Mouse (Mus musculus): Measurements from ENCODE around the gene Sgpp2. TPM values are rescaled to one million over a fixed set of nuclear protein-coding genes. Genes with fewer than 3 reads are reported as not detected.

Sgpp2 gene
- polyA plus RNA-seq, 1 experiment: 0.08 TPM

DNA sequence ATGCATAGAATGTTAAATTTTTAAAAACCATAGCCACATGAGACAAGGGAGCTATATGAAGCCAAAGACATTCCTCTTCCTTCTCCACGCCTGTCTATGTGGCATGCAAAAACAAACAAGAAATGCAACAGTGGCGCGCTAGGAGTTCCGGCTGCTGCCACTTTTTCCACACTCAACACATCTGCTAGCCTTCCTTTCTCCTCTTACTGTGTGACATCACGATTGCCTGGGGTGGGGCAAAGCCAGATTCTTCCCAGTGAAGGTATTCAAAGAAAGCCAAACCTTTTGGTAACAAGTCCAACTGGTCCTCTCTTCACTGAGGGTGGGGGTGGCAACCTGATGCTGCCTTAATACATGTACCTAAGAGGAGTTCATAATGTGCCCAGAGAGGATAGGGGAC, 111.6 kb downstream of the Sgpp2 start:
- no peaks in the 10 kb centered on the region for H3K79me3 ChIP-seq (ENCODE audit: low read depth)
- no peak overlapping the region for H3ac ChIP-seq (ENCODE audit: control insufficient read depth, insufficient read length, low read depth)
- no peak for TF ChIP-seq MYOG (IDR thresholded peaks at IDR 0.05; ENCODE audit: control insufficient read depth, extremely low read depth, insufficient read length)
- TF ChIP-seq CEBPB (IDR thresholded peaks at IDR 0.05; ENCODE audit: low read depth): no peak
- TF ChIP-seq CTCF (IDR thresholded peaks at IDR 0.05; ENCODE audit: control insufficient read depth, insufficient read depth, insufficient read length): no peak
- TF ChIP-seq FOSL1 (IDR thresholded peaks at IDR 0.05; ENCODE audit: insufficient read depth, low read length, poor library complexity, severe bottlenecking): no peak
- TF ChIP-seq MAX (IDR thresholded peaks at IDR 0.05): no peak
- TF ChIP-seq MYOD1 (IDR thresholded peaks at IDR 0.05; ENCODE audit: control insufficient read depth, insufficient read length, low read depth): no peak
- no peak for TF ChIP-seq USF1 (IDR thresholded peaks at IDR 0.05; ENCODE audit: low read depth)
- H3K79me2 ChIP-seq (ENCODE audit: control insufficient read depth, insufficient read depth): no peaks in the 10 kb centered on the region
- H3K36me3 ChIP-seq (ENCODE audit: control insufficient read depth, insufficient read depth): peaks cover 31% of the 10 kb centered on the region
- no peaks in the 10 kb centered on the region for H3K27me3 ChIP-seq (ENCODE audit: control insufficient read depth, insufficient read depth, insufficient read length)
- no peak overlapping the region for H3K4me3 ChIP-seq (ENCODE audit: insufficient read depth, poor library complexity, severe bottlenecking)

DNA sequence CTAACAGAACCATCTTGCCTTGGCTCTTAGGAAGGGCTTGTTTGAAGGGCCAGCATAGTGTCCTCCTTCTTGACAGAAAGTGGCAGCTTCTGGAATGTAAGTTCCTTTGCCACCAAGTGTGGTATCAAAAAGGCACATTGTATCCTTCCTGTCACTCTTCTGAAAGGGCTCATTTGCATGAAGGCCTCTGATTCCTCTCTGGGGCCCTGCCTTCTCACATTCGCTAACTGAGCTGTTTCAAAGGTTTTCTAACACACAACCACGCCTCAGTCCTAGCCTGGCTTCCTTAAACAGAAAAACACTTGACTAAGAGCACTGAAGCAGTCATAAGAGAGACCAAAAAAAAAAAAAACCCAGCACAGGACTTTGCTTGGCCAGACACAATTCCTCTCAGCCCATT, 112.4 kb downstream of the Sgpp2 start:
- H3K79me3 ChIP-seq (ENCODE audit: low read depth): no peaks in the 10 kb centered on the region
- TF ChIP-seq MYOG (IDR thresholded peaks at IDR 0.05; ENCODE audit: control insufficient read depth, extremely low read depth, insufficient read length) (no peak), MYOD1 (IDR thresholded peaks at IDR 0.05; ENCODE audit: control insufficient read depth, insufficient read length, low read depth) (no peak), CEBPB (IDR thresholded peaks at IDR 0.05; ENCODE audit: low read depth) (no peak), FOSL1 (IDR thresholded peaks at IDR 0.05; ENCODE audit: insufficient read depth, low read length, poor library complexity, severe bottlenecking) (no peak), MAX (IDR thresholded peaks at IDR 0.05) (no peak), USF1 (IDR thresholded peaks at IDR 0.05; ENCODE audit: low read depth) (no peak), CTCF (IDR thresholded peaks at IDR 0.05; ENCODE audit: control insufficient read depth, insufficient read depth, insufficient read length) (no peak)
- no peaks in the 10 kb centered on the region for H3K79me2 ChIP-seq (ENCODE audit: control insufficient read depth, insufficient read depth)

DNA sequence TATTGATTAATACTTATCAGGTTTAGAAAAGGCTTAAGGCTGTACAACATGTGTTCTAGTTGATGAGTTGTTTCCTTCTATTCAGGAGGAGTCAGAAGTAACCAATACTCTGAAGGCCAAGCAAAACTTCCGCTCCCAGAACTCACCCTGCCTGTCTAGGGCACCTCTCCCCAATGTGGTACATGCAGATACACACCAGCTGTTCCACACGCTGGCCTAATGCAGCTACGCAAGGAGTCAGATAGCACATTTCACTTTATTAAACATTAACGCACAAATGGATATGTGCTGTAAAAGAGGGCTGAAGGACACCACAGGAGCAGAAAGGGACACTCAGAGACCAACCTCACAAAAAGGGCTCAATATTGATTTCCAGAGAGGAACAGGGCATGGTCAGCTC, 114.7 kb downstream of the Sgpp2 start:
- Histone ChIP-seq H3K36me3 (ENCODE audit: control insufficient read depth, insufficient read depth) (peaks cover 23% of the 10 kb centered on the region), H3K27me3 (ENCODE audit: control insufficient read depth, insufficient read depth, insufficient read length) (no peaks in the 10 kb centered on the region), H3K79me2 (ENCODE audit: control insufficient read depth, insufficient read depth) (no peaks in the 10 kb centered on the region), H3K4me3 (ENCODE audit: insufficient read depth, poor library complexity, severe bottlenecking) (no peak overlapping the region), H3ac (ENCODE audit: control insufficient read depth, insufficient read length, low read depth) (no peak overlapping the region), H3K79me3 (ENCODE audit: low read depth) (no peaks in the 10 kb centered on the region)
- TF ChIP-seq MAX (IDR thresholded peaks at IDR 0.05) (no peak), MYOD1 (IDR thresholded peaks at IDR 0.05; ENCODE audit: control insufficient read depth, insufficient read length, low read depth) (no peak), FOSL1 (IDR thresholded peaks at IDR 0.05; ENCODE audit: insufficient read depth, low read length, poor library complexity, severe bottlenecking) (no peak), CTCF (IDR thresholded peaks at IDR 0.05; ENCODE audit: control insufficient read depth, insufficient read depth, insufficient read length) (no peak), USF1 (IDR thresholded peaks at IDR 0.05; ENCODE audit: low read depth) (no peak), CEBPB (IDR thresholded peaks at IDR 0.05; ENCODE audit: low read depth) (no peak), MYOG (IDR thresholded peaks at IDR 0.05; ENCODE audit: control insufficient read depth, extremely low read depth, insufficient read length) (no peak)

More for the DNA sequence above, 112.4 kb downstream of the Sgpp2 start:
- Histone ChIP-seq H3K27me3 (ENCODE audit: control insufficient read depth, insufficient read depth, insufficient read length) (no peaks in the 10 kb centered on the region), H3K36me3 (ENCODE audit: control insufficient read depth, insufficient read depth) (peaks cover 30% of the 10 kb centered on the region), H3ac (ENCODE audit: control insufficient read depth, insufficient read length, low read depth) (no peak overlapping the region), H3K4me3 (ENCODE audit: insufficient read depth, poor library complexity, severe bottlenecking) (no peak overlapping the region)

DNA sequence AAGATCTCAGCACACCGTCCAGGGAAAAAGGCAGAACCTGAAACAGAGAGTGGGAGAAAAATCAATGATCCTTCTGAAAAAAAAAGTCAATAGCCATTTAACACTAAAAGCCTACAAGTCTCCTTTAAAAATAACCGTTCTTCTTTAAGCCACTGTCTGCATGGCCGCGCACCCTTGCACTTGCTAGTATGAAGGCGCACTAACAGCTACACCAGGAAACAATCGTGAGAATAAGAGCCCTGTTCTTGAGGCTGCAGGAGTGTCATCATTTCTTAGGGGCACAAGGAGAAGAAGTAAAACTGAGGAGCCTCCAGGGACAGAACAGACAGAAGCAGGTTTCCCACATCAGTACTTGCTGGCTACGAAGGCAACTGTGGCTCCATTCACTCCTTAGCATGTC, 115.2 kb downstream of the Sgpp2 start:
- Histone ChIP-seq H3K27me3 (ENCODE audit: control insufficient read depth, insufficient read depth, insufficient read length) (no peaks in the 10 kb centered on the region), H3K79me2 (ENCODE audit: control insufficient read depth, insufficient read depth) (no peaks in the 10 kb centered on the region), H3K36me3 (ENCODE audit: control insufficient read depth, insufficient read depth) (peaks cover 23% of the 10 kb centered on the region), H3K4me3 (ENCODE audit: insufficient read depth, poor library complexity, severe bottlenecking) (no peak overlapping the region), H3K79me3 (ENCODE audit: low read depth) (no peaks in the 10 kb centered on the region), H3ac (ENCODE audit: control insufficient read depth, insufficient read length, low read depth) (no peak overlapping the region)
- TF ChIP-seq FOSL1 (IDR thresholded peaks at IDR 0.05; ENCODE audit: insufficient read depth, low read length, poor library complexity, severe bottlenecking) (no peak), MYOG (IDR thresholded peaks at IDR 0.05; ENCODE audit: control insufficient read depth, extremely low read depth, insufficient read length) (no peak), USF1 (IDR thresholded peaks at IDR 0.05; ENCODE audit: low read depth) (no peak), MAX (IDR thresholded peaks at IDR 0.05) (no peak), MYOD1 (IDR thresholded peaks at IDR 0.05; ENCODE audit: control insufficient read depth, insufficient read length, low read depth) (no peak)

DNA sequence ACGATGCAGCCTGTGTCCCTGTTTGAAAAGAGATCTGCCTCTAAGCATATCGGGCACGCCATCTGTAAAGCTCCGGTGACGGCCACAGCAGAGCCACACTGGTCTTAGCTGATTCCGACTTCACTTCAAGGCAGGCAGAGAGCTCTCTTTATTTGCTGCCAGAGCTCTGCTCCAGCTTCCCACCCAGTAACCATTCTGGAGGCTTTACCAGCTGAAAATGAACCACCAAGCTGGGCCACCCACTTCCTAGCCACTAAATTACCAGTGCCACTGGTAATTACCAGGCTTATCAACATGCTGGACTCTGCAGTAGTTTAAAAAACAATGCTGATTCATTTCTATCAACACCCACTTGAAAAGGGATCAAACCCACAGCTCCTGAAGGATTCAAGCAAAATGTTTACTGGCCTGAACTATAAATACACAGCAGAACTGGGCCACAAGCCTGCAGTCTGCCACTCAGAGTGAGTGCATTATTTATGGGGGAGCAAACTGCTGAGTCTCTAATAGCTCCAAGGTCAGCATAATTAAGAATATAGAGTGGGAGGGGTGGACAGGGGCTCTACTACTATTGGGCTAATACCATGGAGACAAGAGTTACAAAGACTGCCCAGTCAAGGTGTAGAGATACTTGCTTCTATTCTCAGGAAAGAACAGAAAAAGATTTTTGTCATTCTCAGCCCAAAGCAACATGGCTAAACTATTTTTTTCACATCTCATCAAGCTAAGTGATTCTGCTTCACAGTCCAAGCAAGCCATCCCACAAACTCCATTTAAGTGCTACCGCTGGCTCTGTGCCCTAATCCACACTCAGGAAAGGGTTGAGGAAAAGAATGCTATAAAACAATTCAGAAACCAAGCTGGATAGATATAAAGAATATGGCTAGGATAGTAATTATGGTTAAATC, 115.9 kb downstream of the Sgpp2 start:
- no peaks in the 10 kb centered on the region for H3K27me3 ChIP-seq (ENCODE audit: control insufficient read depth, insufficient read depth, insufficient read length)
- TF ChIP-seq CEBPB (IDR thresholded peaks at IDR 0.05; ENCODE audit: low read depth): no peak
- TF ChIP-seq MYOG (IDR thresholded peaks at IDR 0.05; ENCODE audit: control insufficient read depth, extremely low read depth, insufficient read length): no peak
- TF ChIP-seq USF1 (IDR thresholded peaks at IDR 0.05; ENCODE audit: low read depth): no peak
- no peak for TF ChIP-seq FOSL1 (IDR thresholded peaks at IDR 0.05; ENCODE audit: insufficient read depth, low read length, poor library complexity, severe bottlenecking)
- TF ChIP-seq MAX (IDR thresholded peaks at IDR 0.05): no peak
- no peak for TF ChIP-seq CTCF (IDR thresholded peaks at IDR 0.05; ENCODE audit: control insufficient read depth, insufficient read depth, insufficient read length)
- TF ChIP-seq MYOD1 (IDR thresholded peaks at IDR 0.05; ENCODE audit: control insufficient read depth, insufficient read length, low read depth): no peak
- no peaks in the 10 kb centered on the region for H3K79me2 ChIP-seq (ENCODE audit: control insufficient read depth, insufficient read depth)
- no peak overlapping the region for H3K4me3 ChIP-seq (ENCODE audit: insufficient read depth, poor library complexity, severe bottlenecking)
- H3ac ChIP-seq (ENCODE audit: control insufficient read depth, insufficient read length, low read depth): no peak overlapping the region
- peaks cover 21% of the 10 kb centered on the region for H3K36me3 ChIP-seq (ENCODE audit: control insufficient read depth, insufficient read depth)
- H3K79me3 ChIP-seq (ENCODE audit: low read depth): no peaks in the 10 kb centered on the region

Data from C2C12 (cell line).